Mouse (Mus musculus) kidney, postnatal 36 days (tissue): ENCODE data around the gene Nol7.

ENCODE experiments used
- DNase-seq, 2 experiments: peaks; one replicate each; pipeline ENCODE4 v3.0.0; 2021 to 2022; ENCODE audit warnings: mixed read lengths in 2 of 2

Gene Nol7

GRCm38 (mm10) chr13:43398297-43399080 is at the start of gene Nol7:
Gene Nol7 (plus strand): TSS chr13:43398390.
- DNase-seq, result peak; percentile 94 to 99

DNA sequence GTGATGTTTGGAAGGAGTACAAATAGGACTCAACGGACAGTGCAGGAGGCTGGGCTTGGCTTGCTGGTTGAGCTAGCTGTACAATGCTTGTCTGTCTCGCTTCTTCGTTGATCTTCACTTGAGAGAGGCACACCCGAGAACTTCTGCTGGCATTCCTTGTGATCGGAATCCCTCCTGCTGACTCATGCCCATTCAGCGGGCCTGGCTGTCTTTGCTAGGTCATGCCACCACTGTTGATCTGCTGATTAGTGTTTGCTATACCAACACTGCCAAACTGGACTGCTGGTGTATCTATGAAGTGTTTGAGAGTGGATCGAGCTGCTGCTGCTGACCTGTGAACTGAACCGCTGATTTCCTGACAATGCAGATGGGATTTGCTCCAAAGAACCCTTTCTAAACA is 48.8 kb upstream of the Nol7 start:
- no peak for DNase-seq

DNA sequence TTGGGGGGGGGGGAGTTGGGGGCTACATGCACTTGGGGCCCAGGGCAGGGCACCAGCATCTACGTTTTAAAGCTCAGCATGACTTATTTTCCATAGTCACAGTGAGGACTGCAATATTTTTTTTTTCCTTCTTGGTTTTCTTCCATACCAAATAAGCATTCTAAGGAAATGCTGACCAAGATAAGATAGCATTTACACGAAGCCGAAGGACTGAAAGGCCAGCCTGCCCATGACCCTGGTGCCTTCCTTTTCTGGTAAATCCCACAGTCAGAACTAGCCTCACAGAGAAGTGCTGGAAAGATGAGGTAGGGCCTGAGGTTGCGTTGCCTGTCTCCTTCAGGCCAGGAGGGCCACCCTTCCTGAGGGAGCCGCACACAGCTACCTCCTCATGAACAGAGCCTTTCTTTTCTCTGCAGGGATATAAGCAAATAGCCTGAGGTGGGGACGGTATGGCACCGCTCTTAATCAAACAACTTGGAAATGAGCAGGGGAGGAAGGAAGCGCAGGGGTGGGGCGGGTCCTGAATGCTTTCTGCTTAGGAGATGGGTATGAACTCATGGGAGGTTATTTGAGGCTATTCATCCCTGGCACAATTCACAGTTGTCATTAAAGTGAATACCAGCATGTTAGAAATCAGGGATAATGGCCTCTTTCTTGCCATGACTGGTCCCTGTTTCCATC is 47.6 kb upstream of the Nol7 start:
- DNase-seq, result peak in 1 of 2 experiments; percentile 17

DNA sequence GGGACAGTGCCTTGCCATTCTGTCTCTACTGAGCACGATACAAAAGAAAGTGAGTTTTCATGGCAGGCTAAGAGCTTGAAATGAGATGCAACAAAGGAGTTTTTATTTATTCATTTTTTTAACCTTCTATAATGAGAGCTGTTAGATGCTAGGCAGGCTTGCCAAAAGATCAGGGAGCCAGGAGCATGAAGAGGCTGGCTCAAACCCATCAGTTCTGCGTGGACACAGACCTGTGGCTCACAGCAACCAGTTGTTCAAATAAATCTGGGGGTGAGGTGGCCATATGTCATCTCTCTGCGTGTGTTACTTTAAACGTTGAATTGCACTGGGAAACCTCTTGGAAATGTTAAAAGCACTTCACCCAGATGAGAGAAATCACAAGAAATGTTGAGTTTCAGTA is 44.8 kb upstream of the Nol7 start:
- no peak for DNase-seq

- DNase-seq, result no peak
Measured at GRCm38 (mm10) chr13:43354362-43354761, 43.8 kb upstream of the Nol7 start.

GRCm38 (mm10) chr13:43356346-43357125 is 41.7 kb upstream of the Nol7 start:
- no peak for DNase-seq

GRCm38 (mm10) chr13:43360534-43360933 is 37.7 kb upstream of the Nol7 start:
- DNase-seq, result no peak

- DNase-seq, result peak; percentile 52 to 77
Measured at GRCm38 (mm10) chr13:43362353-43362752, 35.8 kb upstream of the Nol7 start.

- DNase-seq, result peak; percentile 90 to 95
Measured at GRCm38 (mm10) chr13:43364985-43365824, 33.0 kb upstream of the Nol7 start, which contains the start of gene Sirt5. Gene Sirt5 (plus strand): TSS chr13:43365496.

GRCm38 (mm10) chr13:43365825-43366184 is 32.4 kb upstream of the Nol7 start:
- peak in 1 of 2 experiments; percentile 8 for DNase-seq

DNA sequence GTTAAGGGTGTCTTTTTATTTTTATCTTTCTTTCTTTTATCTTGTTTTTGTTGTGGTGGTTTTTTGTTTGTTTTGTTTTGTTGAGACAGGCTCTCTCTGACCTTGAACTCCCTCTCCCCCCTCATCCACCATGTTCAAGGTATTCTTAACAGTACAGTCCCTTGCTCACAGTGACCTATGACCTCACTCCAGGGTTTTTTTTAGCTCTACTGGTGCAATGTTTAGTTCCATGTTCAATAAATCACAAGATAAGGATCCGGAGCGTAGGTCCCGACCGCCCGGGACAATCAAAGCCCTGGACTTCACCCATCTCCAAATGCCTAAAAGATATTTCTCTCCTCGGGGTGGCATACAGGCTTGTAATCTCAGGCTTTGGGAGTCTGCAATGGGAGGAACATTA is 28.1 kb upstream of the Nol7 start:
- no peak for DNase-seq

GRCm38 (mm10) chr13:43372892-43373291 is 25.3 kb upstream of the Nol7 start:
- DNase-seq, result no peak

GRCm38 (mm10) chr13:43374205-43374604 is 24.0 kb upstream of the Nol7 start:
- no peak for DNase-seq

DNA sequence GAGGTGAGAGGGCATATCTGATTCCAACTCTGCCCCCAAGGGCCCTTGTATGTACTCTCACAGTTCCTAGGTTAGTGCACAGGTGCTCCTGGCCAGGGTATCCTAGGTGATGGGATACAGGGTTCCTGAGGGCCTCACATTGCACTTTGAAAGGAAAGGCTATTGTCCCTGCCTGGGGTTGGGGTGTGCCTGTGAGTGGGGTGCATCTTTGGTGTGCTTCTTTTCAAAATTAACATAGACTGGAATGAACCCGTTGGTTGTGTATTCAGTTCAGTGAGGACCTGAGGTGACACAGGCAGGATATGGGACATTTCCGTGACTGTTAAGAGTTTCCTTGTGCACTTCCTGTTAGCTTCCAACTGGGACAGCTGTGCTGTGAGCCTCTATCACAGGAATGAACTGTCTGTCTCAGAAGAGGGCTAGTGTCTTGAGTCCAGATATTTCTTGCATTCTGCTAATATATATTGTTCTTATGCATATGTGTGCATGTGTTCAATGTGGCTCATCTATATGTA is 23.2 kb upstream of the Nol7 start:
- peak; percentile 10 to 29 for DNase-seq

GRCm38 (mm10) chr13:43379989-43380388 is 18.2 kb upstream of the Nol7 start:
- DNase-seq, result no peak

DNA sequence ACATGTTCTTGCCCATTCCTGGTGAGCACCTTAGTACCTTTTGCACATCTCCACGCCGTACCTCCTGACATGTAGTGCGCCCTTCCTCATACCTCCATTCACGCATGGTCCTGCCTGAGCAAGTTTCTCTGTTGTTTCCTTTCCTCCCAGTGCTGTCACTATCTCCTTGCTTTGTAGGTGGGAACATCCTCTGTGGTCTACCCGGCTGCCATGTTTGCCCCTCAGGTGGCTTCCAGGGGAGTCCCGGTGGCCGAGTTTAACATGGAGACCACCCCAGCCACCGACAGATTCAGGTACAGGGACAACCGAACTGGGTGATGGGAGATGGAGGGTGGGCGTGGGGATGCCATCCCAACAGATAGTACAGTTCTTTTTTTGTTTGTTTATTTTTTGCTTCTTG is 12.9 kb upstream of the Nol7 start:
- DNase-seq, result no peak

- DNase-seq, result no peak
Measured at GRCm38 (mm10) chr13:43397700-43398296, 392 bp upstream of the Nol7 start.

- no peak for DNase-seq
Measured at GRCm38 (mm10) chr13:43399576-43399975, 1.4 kb downstream of the Nol7 start.

DNA sequence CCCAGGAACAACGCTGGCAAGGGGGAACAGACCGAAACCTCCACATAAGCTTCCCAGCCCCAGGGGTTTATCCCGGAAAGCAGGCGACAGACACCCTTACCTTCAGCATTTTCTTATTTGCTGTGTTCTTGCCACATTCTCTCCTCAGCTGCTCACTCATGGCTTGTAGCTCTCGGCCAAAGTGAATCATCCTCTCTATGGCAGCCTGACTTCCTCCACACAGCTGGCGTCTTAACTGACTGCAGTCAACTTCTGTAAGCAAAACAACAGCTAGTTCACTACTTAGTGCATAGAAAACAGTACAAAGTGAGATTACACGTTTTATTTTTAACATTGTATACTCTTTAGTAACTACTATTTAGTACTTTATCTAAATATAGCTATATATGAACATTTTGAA is 14.1 kb downstream of the Nol7 start:
- no peak for DNase-seq

- peak; percentile 38 to 40 for DNase-seq
Measured at GRCm38 (mm10) chr13:43413611-43414010, 15.4 kb downstream of the Nol7 start.

GRCm38 (mm10) chr13:43415249-43415648 is 17.1 kb downstream of the Nol7 start:
- DNase-seq, result no peak

DNA sequence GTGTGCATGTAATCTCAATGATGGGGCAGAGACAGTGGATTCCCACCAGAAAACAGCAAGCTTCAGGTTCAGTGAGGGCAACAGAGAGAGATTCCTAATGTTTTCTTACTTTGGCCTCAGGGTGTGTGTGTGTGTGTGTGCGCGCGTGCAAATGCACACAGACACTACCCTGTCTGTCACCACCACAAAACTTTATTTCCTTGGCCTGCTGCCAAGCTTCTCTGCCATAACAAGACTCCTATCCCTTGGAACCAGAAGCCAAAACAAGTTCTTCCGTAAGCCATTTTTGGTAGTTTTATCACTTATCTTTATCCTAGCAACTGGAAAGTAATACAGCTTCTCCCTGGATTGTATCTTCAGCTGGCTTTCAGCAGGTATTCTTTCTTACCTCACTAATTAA is 30.2 kb downstream of the Nol7 start:
- DNase-seq, result no peak
